Mouse (Mus musculus) heart, adult 18-20 months (tissue): Measurements from ENCODE around the gene Kazald1. TPM values are rescaled to one million over a fixed set of nuclear protein-coding genes. Genes with fewer than 3 reads are reported as not detected.

Experiments used
- total RNA-seq, 2 experiments: library from RNA; stranded (reverse); gene quantifications; 2 replicates each; pipeline ENCODE4 v1.2.3; 2021

Kazald1 gene
- total RNA-seq, 2 experiments from 2014 or later = 3.3 to 4.1 TPM

Other genes starting within 250 kb of the Kazald1 start
- gene Slf2, start 144.1 kb upstream of the Kazald1 start, total RNA-seq = 10 to 100 TPM; 22.8 to 23.7 TPM
- under 1 TPM; 0.28 to 0.50 TPM for gene Sema4g, start 86.1 kb upstream of the Kazald1 start, total RNA-seq
- 10 to 100 TPM; 32.5 to 32.8 TPM for gene Twnk, start 69.6 kb upstream of the Kazald1 start, total RNA-seq
- 10 to 100 TPM; 54.3 to 58.2 TPM for gene Mrpl43, start 68.8 kb upstream of the Kazald1 start, total RNA-seq
- 10 to 100 TPM; 55.3 to 58.9 TPM for gene Lzts2, start 60.8 kb upstream of the Kazald1 start, total RNA-seq
- gene Pdzd7, start 29.5 kb upstream of the Kazald1 start, total RNA-seq = not detected
- 1 to 10 TPM; 7.8 to 8.9 TPM for gene Sfxn3, start 27.7 kb upstream of the Kazald1 start, total RNA-seq
- not detected for gene Tlx1, start 75.4 kb downstream of the Kazald1 start, total RNA-seq
- under 1 TPM in 1 of 2 experiments, not detected in 1; 0.18 TPM for gene Lbx1, start 160.6 kb downstream of the Kazald1 start, total RNA-seq